Mouse (Mus musculus): ENCODE results near the gene Setd1a. TPM values are rescaled to one million over a fixed set of nuclear protein-coding genes. Genes with fewer than 3 reads are reported as not detected.
"Not testable (repeated sequence)": the region's sequence is repeated elsewhere in the genome, so short reads cannot be mapped to it uniquely, and the experiment has no call there.

The Setd1a gene
- polyA plus RNA-seq, 1 experiment: 9.2 TPM

GRCm38 (mm10) chr7:127770039-127770905 lies 6.2 kb upstream of the Setd1a start:
- Histone ChIP-seq H3K4me1 (ENCODE audit: control insufficient read depth, insufficient read depth, insufficient read length, low read length) (peaks cover 9% of the 10 kb centered on the region), H3K27ac (ENCODE audit: insufficient read depth, low read depth, low read length) (peak overlapping the region; percentile 51), H3K4me3 (ENCODE audit: low read depth, low read length) (peak overlapping the region; percentile 79), H3K27me3 (ENCODE audit: control insufficient read depth, insufficient read depth, low read length) (no peaks in the 10 kb centered on the region), H3K36me3 (ENCODE audit: control insufficient read depth, insufficient read depth, low read length) (peaks cover 8% of the 10 kb centered on the region; the same call in 1 of the 2 replicates)
- no peak for TF ChIP-seq CTCF (IDR thresholded peaks at IDR 0.05; ENCODE audit: extremely low read depth, insufficient read length, insufficient replicate concordance, low read depth, low read length)
- TF ChIP-seq POLR2A (IDR thresholded peaks at IDR 0.05; ENCODE audit: low read depth, low read length): no peak
- WGBS: 2% methylated on average over 27 of the region's 27 CpGs

- H3K27ac ChIP-seq (ENCODE audit: insufficient read depth, low read depth, low read length): no peak overlapping the region
- WGBS: 69% methylated on average over 5 of the region's 5 CpGs
- peaks cover 3% of the 10 kb centered on the region; the same call in 1 of the 2 replicates for H3K36me3 ChIP-seq (ENCODE audit: control insufficient read depth, insufficient read depth, low read length)
- H3K4me3 ChIP-seq (ENCODE audit: low read depth, low read length): no peak overlapping the region
- H3K27me3 ChIP-seq (ENCODE audit: control insufficient read depth, insufficient read depth, low read length): no peaks in the 10 kb centered on the region
- TF ChIP-seq CTCF (IDR thresholded peaks at IDR 0.05; ENCODE audit: extremely low read depth, insufficient read length, insufficient replicate concordance, low read depth, low read length) (no peak), POLR2A (IDR thresholded peaks at IDR 0.05; ENCODE audit: low read depth, low read length) (no peak)
- peaks cover 9% of the 10 kb centered on the region for H3K4me1 ChIP-seq (ENCODE audit: control insufficient read depth, insufficient read depth, insufficient read length, low read length)
Measured at GRCm38 (mm10) chr7:127771262-127771661, 5.2 kb upstream of the Setd1a start.

GRCm38 (mm10) chr7:127772080-127772479 lies 4.4 kb upstream of the Setd1a start:
- Histone ChIP-seq H3K27ac (ENCODE audit: insufficient read depth, low read depth, low read length) (no peak overlapping the region), H3K4me1 (ENCODE audit: control insufficient read depth, insufficient read depth, insufficient read length, low read length) (peaks cover 9% of the 10 kb centered on the region), H3K36me3 (ENCODE audit: control insufficient read depth, insufficient read depth, low read length) (peaks cover 3% of the 10 kb centered on the region; the same call in 1 of the 2 replicates), H3K4me3 (ENCODE audit: low read depth, low read length) (no peak overlapping the region), H3K27me3 (ENCODE audit: control insufficient read depth, insufficient read depth, low read length) (no peaks in the 10 kb centered on the region)
- TF ChIP-seq CTCF (IDR thresholded peaks at IDR 0.05; ENCODE audit: extremely low read depth, insufficient read length, insufficient replicate concordance, low read depth, low read length) (no peak), POLR2A (IDR thresholded peaks at IDR 0.05; ENCODE audit: low read depth, low read length) (no peak)
- WGBS: 21% methylated on average over 3 of the region's 3 CpGs

GRCm38 (mm10) chr7:127772557-127772956 lies 3.9 kb upstream of the Setd1a start:
- 100% methylated on average over 1 of the region's 1 CpGs for WGBS
- Histone ChIP-seq H3K27ac (ENCODE audit: insufficient read depth, low read depth, low read length) (no peak overlapping the region), H3K27me3 (ENCODE audit: control insufficient read depth, insufficient read depth, low read length) (no peaks in the 10 kb centered on the region), H3K4me1 (ENCODE audit: control insufficient read depth, insufficient read depth, insufficient read length, low read length) (peaks cover 9% of the 10 kb centered on the region), H3K4me3 (ENCODE audit: low read depth, low read length) (no peak overlapping the region), H3K36me3 (ENCODE audit: control insufficient read depth, insufficient read depth, low read length) (peaks cover 2% of the 10 kb centered on the region; the same call in 1 of the 2 replicates)
- TF ChIP-seq CTCF (IDR thresholded peaks at IDR 0.05; ENCODE audit: extremely low read depth, insufficient read length, insufficient replicate concordance, low read depth, low read length): no peak
- TF ChIP-seq POLR2A (IDR thresholded peaks at IDR 0.05; ENCODE audit: low read depth, low read length): no peak

- no peak overlapping the region for H3K27ac ChIP-seq (ENCODE audit: insufficient read depth, low read depth, low read length)
- peaks cover 9% of the 10 kb centered on the region for H3K4me1 ChIP-seq (ENCODE audit: control insufficient read depth, insufficient read depth, insufficient read length, low read length)
- H3K36me3 ChIP-seq (ENCODE audit: control insufficient read depth, insufficient read depth, low read length): no peaks in the 10 kb centered on the region
- WGBS: 37% methylated on average over 9 of the region's 9 CpGs
- TF ChIP-seq CTCF (IDR thresholded peaks at IDR 0.05; ENCODE audit: extremely low read depth, insufficient read length, insufficient replicate concordance, low read depth, low read length) (peak; percentile 69; the same call in 1 of the 2 replicates), POLR2A (IDR thresholded peaks at IDR 0.05; ENCODE audit: low read depth, low read length) (no peak)
- no peak overlapping the region for H3K4me3 ChIP-seq (ENCODE audit: low read depth, low read length)
- H3K27me3 ChIP-seq (ENCODE audit: control insufficient read depth, insufficient read depth, low read length): no peaks in the 10 kb centered on the region
Measured at GRCm38 (mm10) chr7:127773664-127774384, 2.6 kb upstream of the Setd1a start.

- H3K36me3 ChIP-seq (ENCODE audit: control insufficient read depth, insufficient read depth, low read length); H3K4me1 ChIP-seq (ENCODE audit: control insufficient read depth, insufficient read depth, insufficient read length, low read length); H3K27ac ChIP-seq (ENCODE audit: insufficient read depth, low read depth, low read length); H3K27me3 ChIP-seq (ENCODE audit: control insufficient read depth, insufficient read depth, low read length): not testable (repeated sequence)
- H3K4me3 ChIP-seq (ENCODE audit: low read depth, low read length): peak overlapping the region; percentile 97; the same call in 1 of the 2 replicates
- WGBS: 68% methylated on average over 7 of the region's 7 CpGs
Measured at GRCm38 (mm10) chr7:127775837-127776236, 633 bp upstream of the Setd1a start.

- peak overlapping the region; percentile 97 for H3K4me3 ChIP-seq (ENCODE audit: low read depth, low read length)
- 1% methylated on average over 69 of the region's 70 CpGs for WGBS
- no peaks in the 10 kb centered on the region for H3K27me3 ChIP-seq (ENCODE audit: control insufficient read depth, insufficient read depth, low read length)
- TF ChIP-seq POLR2A (IDR thresholded peaks at IDR 0.05; ENCODE audit: low read depth, low read length) (peak; percentile 29; the same call in 1 of the 2 replicates), CTCF (IDR thresholded peaks at IDR 0.05; ENCODE audit: extremely low read depth, insufficient read length, insufficient replicate concordance, low read depth, low read length) (no peak)
- peak overlapping the region; percentile 97 for H3K27ac ChIP-seq (ENCODE audit: insufficient read depth, low read depth, low read length)
- peaks cover 15% of the 10 kb centered on the region for H3K36me3 ChIP-seq (ENCODE audit: control insufficient read depth, insufficient read depth, low read length)
- H3K4me1 ChIP-seq (ENCODE audit: control insufficient read depth, insufficient read depth, insufficient read length, low read length): no peaks in the 10 kb centered on the region; the same call in 1 of the 2 replicates
Measured at GRCm38 (mm10) chr7:127776878-127777473, 506 bp downstream of the Setd1a start.

Data from small intestine, adult 2 months (tissue).